Mouse (Mus musculus): ENCODE results near the gene Ccnb3. TPM values are rescaled to one million over a fixed set of nuclear protein-coding genes. Genes with fewer than 3 reads are reported as not detected.
"Not testable (repeated sequence)": the region's sequence is repeated elsewhere in the genome, so short reads cannot be mapped to it uniquely, and the experiment has no call there.

Ccnb3 gene
- 0.10 TPM in 1 of 2 replicates, not detected in the other for polyA plus RNA-seq (2016; fragmentation: Nextera tagmentation; extraction: Ambion mirVana)

DNA sequence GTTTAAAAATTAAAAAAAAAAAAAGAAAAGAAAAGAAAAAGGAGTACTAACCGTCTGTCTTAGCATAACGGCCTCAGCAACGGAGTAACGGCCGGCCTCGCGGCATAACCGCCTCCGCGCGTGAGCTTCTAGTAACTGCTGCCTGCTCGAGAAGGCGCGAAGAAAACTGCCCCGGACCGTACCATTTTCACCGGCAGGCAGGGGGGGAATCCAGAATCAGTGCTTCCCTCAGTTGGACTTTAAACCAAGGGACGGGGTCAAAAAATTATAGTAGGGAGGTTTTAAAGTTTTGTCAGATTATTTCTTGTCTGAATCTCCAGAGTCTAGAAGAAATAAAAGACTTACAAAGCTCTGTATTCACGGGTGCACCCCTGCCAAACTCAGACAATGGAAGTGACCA lies at the start of gene Ccnb3:
Gene Ccnb3, minus strand, starts transcription at position 101 of the 400 bp plus-strand sequence.
- H3K4me3 ChIP-seq: no peak within 1 kb of the TSS
- no peaks in the 10 kb centered on the region for H3K4me1 ChIP-seq
- no peak within 1 kb of the TSS for H3K27ac ChIP-seq
- no peaks in the 10 kb centered on the region for H3K9me3 ChIP-seq (replicated peaks)
- ATAC-seq: no peak
- no peak within 1 kb of the TSS for H3K4me2 ChIP-seq
- no peaks in the 10 kb centered on the region for H3K27me3 ChIP-seq (replicated peaks)
- no peaks in the 10 kb centered on the region for H3K36me3 ChIP-seq
- 88% methylated on average over 19 of the region's 19 CpGs for WGBS (ENCODE audit: insufficient replicate concordance)
- no peak within 1 kb of the TSS for H3K9ac ChIP-seq

DNA sequence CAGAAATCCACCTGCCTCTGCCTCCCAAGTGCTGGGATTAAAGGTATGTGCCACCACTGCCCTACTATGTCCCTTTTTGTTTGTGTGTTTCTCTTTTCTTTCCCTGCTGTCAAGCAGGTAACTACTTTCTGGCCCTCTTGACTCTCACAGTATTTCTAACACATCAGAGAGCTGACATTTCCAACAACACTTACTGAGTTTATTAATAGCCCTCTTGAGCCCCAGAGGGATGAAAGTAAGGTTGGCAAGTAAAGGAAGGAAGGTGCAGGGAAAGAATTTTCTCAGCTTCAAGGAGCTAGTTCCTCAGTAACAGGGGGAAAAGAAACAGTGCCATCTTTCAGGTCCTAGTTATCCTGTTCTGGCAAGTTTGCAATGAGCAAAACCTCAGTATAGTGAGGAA lies 48.9 kb upstream of the Ccnb3 start:
- Histone ChIP-seq H3K4me3 (no peak overlapping the region), H3K36me3 (no peaks in the 10 kb centered on the region), H3K27me3 (replicated peaks) (no peaks in the 10 kb centered on the region), H3K9ac (no peak overlapping the region), H3K4me2 (no peak overlapping the region), H3K9me3 (replicated peaks) (no peaks in the 10 kb centered on the region), H3K4me1 (no peaks in the 10 kb centered on the region), H3K27ac (no peak overlapping the region)
- no peak for ATAC-seq

DNA sequence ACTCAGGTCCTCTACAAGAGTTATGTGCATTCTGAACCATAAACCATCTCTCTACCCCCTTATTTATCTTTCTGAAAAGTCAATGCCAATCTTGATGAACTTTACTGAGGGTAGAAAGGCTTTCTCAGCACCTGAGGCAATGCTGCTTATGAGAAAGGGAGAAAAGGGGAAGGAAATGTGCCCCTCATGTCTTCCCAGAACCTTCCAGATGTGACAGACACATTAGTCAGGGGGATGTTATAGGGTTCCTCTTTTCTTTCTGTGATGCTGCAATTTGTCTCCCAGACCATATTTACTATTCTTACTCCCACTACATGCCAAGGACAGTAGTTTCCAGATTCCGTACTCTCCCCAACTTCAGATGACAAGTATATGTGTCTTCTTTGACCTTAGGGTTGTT lies 44.5 kb upstream of the Ccnb3 start:
- no peak overlapping the region for H3K9ac ChIP-seq
- H3K4me3 ChIP-seq: no peak overlapping the region
- H3K4me1 ChIP-seq: no peaks in the 10 kb centered on the region
- H3K36me3 ChIP-seq: no peaks in the 10 kb centered on the region
- no peak overlapping the region for H3K4me2 ChIP-seq
- ATAC-seq: no peak
- no peak overlapping the region for H3K27ac ChIP-seq
- 47% methylated on average over 1 of the region's 1 CpGs for WGBS (ENCODE audit: insufficient replicate concordance)
- H3K9me3 ChIP-seq (replicated peaks): no peaks in the 10 kb centered on the region
- H3K27me3 ChIP-seq (replicated peaks): no peaks in the 10 kb centered on the region

DNA sequence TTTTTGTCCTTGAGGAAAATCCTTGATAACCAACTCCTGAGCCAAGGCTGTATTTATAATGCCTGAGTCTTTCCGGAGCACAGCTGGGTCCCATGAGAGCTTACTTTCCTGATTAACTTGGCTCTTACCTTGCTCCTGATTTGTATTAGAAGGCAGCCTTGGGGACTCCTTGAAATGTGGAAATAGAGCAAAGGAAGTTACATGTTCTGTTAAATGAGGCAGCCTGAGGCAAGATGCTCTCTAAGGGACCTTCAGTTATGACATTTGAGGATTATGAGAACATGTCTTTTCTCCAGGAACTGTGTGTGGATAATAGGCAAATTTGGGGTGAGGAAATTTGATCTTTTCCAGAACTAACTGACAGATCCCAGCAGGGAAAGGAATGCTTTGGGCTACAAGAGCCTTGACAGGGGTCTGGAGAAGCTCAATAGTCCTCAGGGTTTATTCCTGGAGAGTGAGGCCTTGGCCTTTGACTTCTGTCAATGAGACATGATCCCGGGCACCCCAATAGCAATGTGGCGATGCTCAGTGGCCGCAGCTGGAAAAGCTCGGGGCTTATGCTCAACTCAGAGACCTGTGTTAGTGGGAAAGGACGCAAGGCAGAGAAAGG lies 38.5 kb upstream of the Ccnb3 start:
- no peak overlapping the region for H3K4me3 ChIP-seq
- no peaks in the 10 kb centered on the region for H3K4me1 ChIP-seq
- H3K27ac ChIP-seq: no peak overlapping the region
- H3K4me2 ChIP-seq: no peak overlapping the region
- H3K9ac ChIP-seq: no peak overlapping the region
- no peak for ATAC-seq
- 55% methylated on average over 6 of the region's 6 CpGs for WGBS (ENCODE audit: insufficient replicate concordance)
- H3K9me3 ChIP-seq (replicated peaks): no peaks in the 10 kb centered on the region
- no peaks in the 10 kb centered on the region for H3K36me3 ChIP-seq
- H3K27me3 ChIP-seq (replicated peaks): no peaks in the 10 kb centered on the region

DNA sequence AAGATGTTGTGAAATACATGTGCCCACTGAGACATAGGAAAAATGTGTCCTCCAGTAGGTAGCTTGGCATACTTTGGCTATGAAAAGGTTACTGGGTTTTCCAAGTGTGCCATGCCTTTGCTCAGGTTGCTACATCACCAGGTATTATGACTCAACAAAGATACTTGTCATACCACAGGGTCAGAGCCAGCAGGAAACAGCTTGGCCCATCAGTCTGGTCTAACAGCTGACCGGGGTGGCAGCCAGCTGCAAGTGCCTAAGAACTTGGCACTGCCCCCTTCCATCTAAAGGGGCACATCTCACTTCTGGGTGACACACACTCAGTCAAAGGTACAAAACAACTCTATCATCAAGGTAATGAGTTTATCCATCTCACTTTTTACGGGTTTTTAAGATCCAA lies 26.6 kb upstream of the Ccnb3 start:
- Histone ChIP-seq H3K27ac (no peak overlapping the region), H3K9me3 (replicated peaks) (peaks cover 13% of the 10 kb centered on the region), H3K36me3 (no peaks in the 10 kb centered on the region), H3K27me3 (replicated peaks) (no peaks in the 10 kb centered on the region), H3K4me2 (no peak overlapping the region), H3K4me3 (no peak overlapping the region), H3K4me1 (no peaks in the 10 kb centered on the region), H3K9ac (no peak overlapping the region)
- ATAC-seq: no peak
- WGBS (ENCODE audit: insufficient replicate concordance): 58% methylated on average over 2 of the region's 2 CpGs

DNA sequence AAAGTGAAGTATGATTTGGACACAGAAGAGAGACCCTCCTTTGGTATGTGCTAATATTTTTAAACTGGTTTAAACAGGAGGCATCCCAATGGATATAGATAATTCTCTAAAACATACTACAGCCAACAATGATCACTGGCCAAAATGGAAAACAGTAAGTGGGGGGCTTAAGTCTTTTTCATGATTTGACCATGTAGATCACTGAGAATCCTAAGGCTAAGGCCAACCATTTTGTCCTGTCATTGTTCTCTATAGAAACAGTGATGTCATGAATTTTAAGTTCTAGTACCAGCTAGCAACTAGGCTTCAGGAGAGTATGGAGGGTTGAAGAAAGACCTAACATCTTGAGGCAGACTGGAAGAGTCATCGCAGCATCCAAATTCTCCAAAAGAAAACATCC lies 25.8 kb upstream of the Ccnb3 start, which contains the start of gene Akap4:
Gene Akap4, plus strand, starts transcription at position 301 of the 400 bp plus-strand sequence.
- 76% methylated on average over 1 of the region's 1 CpGs for WGBS (ENCODE audit: insufficient replicate concordance)
- ATAC-seq: no peak
- H3K9ac ChIP-seq: no peak within 1 kb of the TSS
- H3K4me1 ChIP-seq: no peaks in the 10 kb centered on the region
- H3K4me3 ChIP-seq: no peak within 1 kb of the TSS
- H3K9me3 ChIP-seq (replicated peaks): peaks cover 12% of the 10 kb centered on the region
- H3K4me2 ChIP-seq: no peak within 1 kb of the TSS
- no peak within 1 kb of the TSS for H3K27ac ChIP-seq
- H3K36me3 ChIP-seq: no peaks in the 10 kb centered on the region
- H3K27me3 ChIP-seq (replicated peaks): no peaks in the 10 kb centered on the region

DNA sequence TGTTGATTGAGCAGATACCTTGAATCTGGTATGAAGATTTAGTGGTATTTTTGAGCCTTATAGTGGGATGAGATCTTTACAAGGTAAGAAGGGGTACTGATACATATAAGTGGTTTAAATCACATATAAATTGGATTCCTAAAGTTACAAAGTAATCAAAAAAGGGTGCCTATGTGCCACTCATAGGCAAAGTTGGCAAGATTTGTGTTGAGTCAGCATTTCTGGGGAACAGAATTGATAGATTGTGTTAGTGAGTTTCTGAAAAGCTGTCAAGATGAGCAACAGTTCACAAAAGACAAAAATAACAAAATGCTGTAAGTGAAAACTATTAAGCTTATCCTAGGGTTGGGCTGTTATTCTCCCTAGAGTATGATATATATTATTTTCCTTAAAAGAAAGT lies 22.7 kb upstream of the Ccnb3 start:
- no peak overlapping the region for H3K9ac ChIP-seq
- no peaks in the 10 kb centered on the region for H3K36me3 ChIP-seq
- no peaks in the 10 kb centered on the region for H3K27me3 ChIP-seq (replicated peaks)
- H3K4me1 ChIP-seq: peaks cover 2% of the 10 kb centered on the region; the same call in 1 of the 2 replicates
- H3K4me3 ChIP-seq: no peak overlapping the region
- H3K9me3 ChIP-seq (replicated peaks): no peaks in the 10 kb centered on the region
- no peak overlapping the region for H3K4me2 ChIP-seq
- no peak for ATAC-seq
- no peak overlapping the region for H3K27ac ChIP-seq

DNA sequence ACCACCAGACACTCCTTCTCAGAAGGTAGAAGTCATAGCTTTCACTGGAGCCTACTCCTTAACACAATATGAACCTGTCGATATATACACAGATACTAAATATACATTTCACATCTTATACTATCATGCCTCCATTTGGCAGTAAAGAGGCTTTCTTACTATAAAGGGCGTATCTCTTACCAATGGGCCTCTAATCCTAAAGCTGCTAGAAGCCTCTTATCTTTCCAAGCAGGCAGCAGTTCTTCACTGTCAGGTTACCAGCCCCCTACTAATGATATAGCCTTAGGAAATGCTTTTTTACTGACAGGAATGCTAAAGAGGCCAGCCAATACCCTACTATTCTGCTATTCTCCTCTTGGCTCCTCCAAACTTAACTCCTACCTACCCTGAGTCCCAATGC lies 16.2 kb upstream of the Ccnb3 start:
- H3K27me3 ChIP-seq (replicated peaks): no peaks in the 10 kb centered on the region
- H3K9me3 ChIP-seq (replicated peaks): no peaks in the 10 kb centered on the region
- H3K4me3 ChIP-seq: no peak overlapping the region
- no peaks in the 10 kb centered on the region for H3K36me3 ChIP-seq
- 34% methylated on average over 2 of the region's 2 CpGs for WGBS (ENCODE audit: insufficient replicate concordance)
- H3K4me1 ChIP-seq: peaks cover 23% of the 10 kb centered on the region
- ATAC-seq: peak; percentile 98
- peak overlapping the region; percentile 46 for H3K4me2 ChIP-seq
- H3K27ac ChIP-seq: peak overlapping the region; percentile 82
- H3K9ac ChIP-seq: no peak overlapping the region

DNA sequence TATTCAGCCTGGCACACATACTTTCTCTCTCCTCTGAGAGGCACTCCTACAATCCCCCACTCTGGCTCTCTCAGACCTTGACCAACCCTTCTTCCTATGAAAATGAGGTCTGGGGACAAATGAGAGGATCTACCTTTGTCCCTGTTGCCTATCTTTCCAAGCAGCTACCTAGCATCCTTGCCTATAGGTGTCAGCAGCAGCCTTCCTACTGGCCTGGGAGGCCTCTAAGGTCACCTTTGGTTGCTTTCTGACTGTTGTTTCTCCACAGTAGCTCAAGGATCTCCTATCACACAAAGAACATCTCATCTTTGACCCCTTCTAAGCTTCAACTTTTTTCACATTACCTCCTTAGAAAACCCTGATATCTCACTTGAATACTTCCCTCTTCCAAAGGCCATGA lies 15.6 kb upstream of the Ccnb3 start:
- no peaks in the 10 kb centered on the region for H3K9me3 ChIP-seq (replicated peaks)
- peak; percentile 59 for ATAC-seq
- peaks cover 23% of the 10 kb centered on the region for H3K4me1 ChIP-seq
- peak overlapping the region; percentile 46 for H3K4me2 ChIP-seq
- H3K4me3 ChIP-seq: no peak overlapping the region
- H3K27me3 ChIP-seq (replicated peaks): no peaks in the 10 kb centered on the region
- H3K36me3 ChIP-seq: no peaks in the 10 kb centered on the region
- H3K27ac ChIP-seq: peak overlapping the region; percentile 82
- no peak overlapping the region for H3K9ac ChIP-seq

DNA sequence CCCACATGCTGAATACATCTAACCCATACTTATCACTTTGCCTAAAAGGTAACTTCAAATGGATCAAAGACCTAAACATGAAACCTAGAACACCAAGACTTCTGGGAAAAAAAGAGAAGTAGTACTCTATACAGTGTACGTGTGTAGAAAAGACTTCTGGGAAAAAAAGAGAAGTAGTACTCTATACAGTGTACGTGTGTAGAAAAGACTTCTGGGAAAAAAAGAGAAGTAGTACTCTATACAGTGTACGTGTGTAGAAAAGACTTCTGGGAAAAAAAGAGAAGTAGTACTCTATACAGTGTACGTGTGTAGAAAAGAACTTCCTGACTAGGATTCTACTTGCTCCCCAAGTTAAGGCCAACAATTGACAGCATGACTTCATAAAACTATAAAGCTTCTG lies 57.5 kb downstream of the Ccnb3 start:
- H3K36me3 ChIP-seq; H3K9me3 ChIP-seq (replicated peaks); H3K4me2 ChIP-seq; ATAC-seq; H3K27ac ChIP-seq; H3K4me3 ChIP-seq; H3K4me1 ChIP-seq; H3K9ac ChIP-seq; H3K27me3 ChIP-seq (replicated peaks): not testable (repeated sequence)
- 36% methylated on average over 4 of the region's 4 CpGs for WGBS (ENCODE audit: insufficient replicate concordance)

DNA sequence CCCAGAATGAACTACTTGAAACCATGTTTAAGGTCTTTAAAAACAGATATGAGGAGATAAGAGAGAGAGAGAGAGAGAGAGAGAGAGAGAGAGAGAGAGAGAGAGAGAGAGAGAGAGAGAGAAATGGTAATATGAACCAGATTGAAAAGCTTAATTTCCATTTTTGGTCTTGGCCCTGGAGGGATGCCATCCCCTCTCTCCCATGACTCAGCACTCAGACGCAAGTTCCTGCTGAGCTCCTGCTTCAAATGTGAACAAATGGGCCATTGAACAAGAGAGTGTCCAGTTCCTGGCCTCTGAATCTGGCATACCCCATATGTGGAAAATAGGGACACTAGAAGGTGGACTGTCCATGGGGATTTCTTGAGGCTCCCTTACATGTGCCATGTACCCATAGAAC lies 69.5 kb downstream of the Ccnb3 start:
- WGBS (ENCODE audit: insufficient replicate concordance): 13% methylated on average over 1 of the region's 1 CpGs
- H3K36me3 ChIP-seq: no peaks in the 10 kb centered on the region
- ATAC-seq: no peak

DNA sequence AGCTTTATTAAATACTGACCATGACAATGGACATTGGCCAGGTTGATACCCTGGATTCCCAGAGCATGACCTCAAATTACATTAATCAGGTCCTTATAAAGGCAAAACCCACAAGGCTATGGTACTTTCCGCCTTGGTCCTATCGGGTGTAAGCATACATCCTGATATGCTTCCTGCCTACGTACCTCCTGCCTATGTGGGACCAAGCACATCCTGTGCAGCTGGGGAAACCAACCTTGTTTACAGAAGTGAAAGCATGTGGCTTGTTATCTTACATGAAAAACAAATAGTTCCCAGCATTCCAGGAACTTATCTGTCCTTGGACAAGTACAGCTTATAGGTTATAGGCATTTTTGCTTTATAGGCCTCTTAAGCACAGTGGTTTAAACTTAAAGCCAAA lies 72.8 kb downstream of the Ccnb3 start:
- Histone ChIP-seq H3K9me3 (replicated peaks) (no peaks in the 10 kb centered on the region), H3K9ac (no peak overlapping the region), H3K4me2 (no peak overlapping the region), H3K4me1 (no peaks in the 10 kb centered on the region), H3K36me3 (no peaks in the 10 kb centered on the region), H3K27me3 (replicated peaks) (no peaks in the 10 kb centered on the region), H3K27ac (no peak overlapping the region), H3K4me3 (no peak overlapping the region)
- no peak for ATAC-seq
- WGBS (ENCODE audit: insufficient replicate concordance): 37% methylated on average over 3 of the region's 3 CpGs

More for the DNA sequence above, 69.5 kb downstream of the Ccnb3 start:
- Histone ChIP-seq H3K4me1 (no peaks in the 10 kb centered on the region), H3K4me2 (no peak overlapping the region), H3K27ac (no peak overlapping the region), H3K4me3 (no peak overlapping the region), H3K27me3 (replicated peaks) (no peaks in the 10 kb centered on the region), H3K9ac (no peak overlapping the region), H3K9me3 (replicated peaks) (no peaks in the 10 kb centered on the region)
